Mouse (Mus musculus): ENCODE results near the gene 1700047I17Rik2.
"Not testable (repeated sequence)": the region's sequence is repeated elsewhere in the genome, so short reads cannot be mapped to it uniquely, and the experiment has no call there.

The 1700047I17Rik2 gene

DNA sequence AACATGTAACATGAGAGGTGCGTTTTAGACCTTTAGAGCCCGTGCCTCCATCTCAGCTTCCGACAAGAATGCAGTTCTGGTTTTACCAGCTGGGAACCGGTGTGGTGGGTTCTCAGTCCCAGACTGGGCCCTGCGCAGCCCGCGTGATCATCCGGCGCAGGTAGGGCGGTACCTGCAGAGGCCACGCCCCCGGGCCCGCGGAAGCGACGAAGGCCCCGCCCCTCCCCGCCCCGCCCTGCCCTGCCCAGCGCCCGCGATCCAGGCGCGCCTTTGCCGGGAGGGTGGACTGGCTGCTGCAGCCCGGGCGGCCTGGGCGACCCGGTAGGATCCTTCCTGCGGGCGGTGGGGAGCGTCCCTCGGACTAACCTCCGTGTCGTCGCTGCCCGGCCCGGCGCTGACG lies at the start of gene 1700047I17Rik2:
Gene 1700047I17Rik2 (plus strand): TSS at position 287 of the 400 bp plus-strand sequence.
- DNase-seq (ENCODE audit: low spot score) = not testable (repeated sequence)

DNA sequence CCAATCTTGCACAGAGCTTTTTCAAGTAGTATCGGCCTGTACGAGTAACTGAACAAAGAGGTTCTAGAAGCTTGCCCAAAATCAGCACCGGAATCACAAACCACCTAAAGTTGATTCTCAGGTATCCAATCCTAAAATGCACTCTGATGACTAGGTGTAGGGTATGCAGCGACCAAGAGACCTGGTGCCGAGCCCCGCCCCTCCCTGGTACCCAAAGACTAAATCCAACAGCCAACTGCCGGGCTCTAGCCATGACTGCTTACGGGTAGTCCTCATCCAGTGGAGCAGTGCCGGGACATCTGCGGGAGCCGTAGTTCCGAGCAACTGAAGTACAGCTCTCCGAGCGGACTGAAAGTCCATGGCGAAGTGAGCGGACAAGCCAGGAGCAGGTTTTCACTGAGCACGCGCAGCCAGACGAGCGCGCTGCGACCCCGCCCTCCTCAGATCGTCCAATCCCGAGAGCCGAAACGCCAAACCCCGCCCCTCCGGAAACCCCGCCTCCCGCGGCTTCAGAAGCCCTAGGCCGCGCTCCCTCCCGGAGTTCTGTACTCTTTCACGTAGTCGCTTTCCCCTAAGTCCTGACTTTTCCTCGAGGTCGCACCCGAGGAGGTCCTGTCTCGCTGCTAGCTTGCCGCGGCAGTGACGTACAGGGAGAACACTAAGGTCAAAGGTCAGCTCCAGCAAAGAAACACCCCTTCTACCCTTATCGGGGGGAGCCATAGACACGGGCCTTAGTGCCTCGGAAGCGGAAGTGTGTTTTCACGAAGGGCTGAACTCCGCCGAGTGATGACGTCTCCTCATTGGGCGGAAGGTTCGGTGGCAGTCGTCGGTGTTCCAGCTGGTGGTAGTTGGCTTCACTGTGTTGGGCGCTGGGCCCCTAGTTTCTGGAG lies 44.6 kb upstream of the 1700047I17Rik2 start, which contains the start of gene Srp54b:
Gene Srp54b (plus strand): TSS at position 546 of the 890 bp plus-strand sequence.
- DNase-seq (ENCODE audit: low spot score) = not testable (repeated sequence)

DNA sequence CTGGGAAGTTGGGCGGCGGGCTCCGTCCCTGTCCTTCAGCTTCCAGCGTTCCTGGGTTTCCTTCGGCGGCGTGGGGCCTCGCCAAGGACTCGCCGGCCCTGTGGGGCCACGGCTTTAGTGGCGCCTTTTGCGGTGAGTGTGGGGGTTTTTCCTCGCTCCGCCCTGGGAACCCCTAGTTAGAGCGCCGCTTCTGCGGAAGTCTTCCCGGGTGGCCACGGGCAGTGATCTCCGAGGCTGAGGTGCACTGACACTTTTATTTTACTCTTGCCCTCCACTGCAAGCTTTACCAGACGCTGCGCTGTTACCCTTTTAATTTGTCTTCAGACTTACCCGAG lies 44.0 kb upstream of the 1700047I17Rik2 start:
- not testable (repeated sequence) for DNase-seq (ENCODE audit: low spot score)

DNA sequence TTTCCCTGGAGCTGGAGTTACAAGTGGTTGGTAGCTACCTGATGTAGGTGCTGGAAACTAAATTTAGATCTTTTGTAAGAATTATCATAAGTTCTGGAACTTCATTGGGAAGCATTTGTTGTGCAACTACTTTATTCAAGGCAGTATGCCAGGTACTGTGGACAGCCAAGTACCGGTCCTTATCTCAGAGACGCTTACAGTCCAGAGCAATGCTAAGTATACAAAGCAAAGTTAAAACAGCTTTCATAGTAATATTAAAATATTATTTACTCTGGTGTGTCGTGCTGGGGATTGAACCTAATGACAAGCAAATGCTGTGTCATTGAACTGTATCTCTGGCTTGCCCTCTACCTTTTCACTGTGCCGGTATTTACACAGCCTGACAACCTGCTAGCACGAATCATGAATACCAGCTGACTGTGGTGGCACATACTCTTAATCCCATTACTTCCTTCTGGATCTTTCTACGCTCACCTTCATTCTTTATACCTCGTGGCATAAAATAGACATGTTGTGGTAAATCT lies 32.3 kb upstream of the 1700047I17Rik2 start:
- not testable (repeated sequence) for DNase-seq (ENCODE audit: low spot score)

DNA sequence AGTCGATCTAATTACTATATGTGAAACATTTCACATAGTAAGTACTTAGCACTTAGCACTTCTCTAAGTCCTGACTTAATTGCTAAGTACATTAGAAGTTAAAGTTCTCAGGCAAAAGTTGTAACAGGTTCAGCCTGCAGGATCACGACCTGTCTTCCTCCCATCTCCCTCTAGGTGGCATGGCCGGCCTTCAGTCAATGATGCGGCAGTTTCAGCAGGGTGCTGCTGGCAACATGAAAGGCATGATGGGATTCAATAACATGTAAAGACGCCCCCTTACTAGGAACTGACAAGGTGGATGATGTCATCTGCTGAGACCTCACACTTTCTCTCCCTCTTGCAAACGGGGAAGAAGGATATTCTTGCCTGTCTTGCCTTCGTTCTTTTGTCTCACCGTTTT lies 11.7 kb upstream of the 1700047I17Rik2 start:
- not testable (repeated sequence) for DNase-seq (ENCODE audit: low spot score)

DNA sequence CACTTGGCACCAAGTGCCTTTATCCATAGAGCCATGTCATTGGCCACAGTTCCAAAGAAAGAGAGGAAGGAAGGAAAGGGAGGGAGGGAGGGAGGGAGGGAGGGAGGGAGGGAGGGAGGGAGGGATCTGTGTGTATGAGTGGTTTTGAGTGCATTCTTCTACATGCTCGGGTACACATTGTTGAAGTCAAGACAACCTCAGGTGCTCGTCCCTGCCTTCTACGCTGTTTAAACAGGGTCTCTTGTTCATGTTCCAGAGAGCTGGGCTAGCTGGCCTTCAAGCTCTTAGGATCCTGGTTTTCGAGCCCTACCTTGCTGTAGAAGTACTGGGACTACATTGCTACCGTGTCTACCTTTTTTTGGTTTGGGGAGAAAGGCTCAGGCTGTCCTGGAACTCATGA lies 10.3 kb upstream of the 1700047I17Rik2 start:
- DNase-seq (ENCODE audit: low spot score) = not testable (repeated sequence)

DNA sequence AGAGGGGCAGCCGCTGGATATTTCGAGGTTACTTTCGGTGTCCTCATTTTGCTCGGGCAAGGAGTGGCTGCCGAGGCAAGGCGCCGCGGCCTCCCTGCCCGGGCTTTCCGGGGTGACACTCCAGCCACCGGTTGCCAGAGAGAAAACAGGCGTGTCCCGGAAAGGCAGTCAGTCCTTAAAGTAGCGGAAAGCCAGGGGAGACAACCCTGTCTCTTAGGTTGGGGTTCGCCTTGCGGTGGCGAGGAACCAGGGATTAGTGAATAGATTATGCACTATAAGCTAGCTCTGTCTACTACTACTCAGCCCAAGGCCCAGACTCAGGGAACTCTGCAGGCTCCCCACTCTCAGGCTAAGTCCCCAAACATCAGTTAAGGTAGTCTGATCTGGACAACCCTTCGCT lies 407 bp downstream of the 1700047I17Rik2 start:
- not testable (repeated sequence) for DNase-seq (ENCODE audit: low spot score)

DNA sequence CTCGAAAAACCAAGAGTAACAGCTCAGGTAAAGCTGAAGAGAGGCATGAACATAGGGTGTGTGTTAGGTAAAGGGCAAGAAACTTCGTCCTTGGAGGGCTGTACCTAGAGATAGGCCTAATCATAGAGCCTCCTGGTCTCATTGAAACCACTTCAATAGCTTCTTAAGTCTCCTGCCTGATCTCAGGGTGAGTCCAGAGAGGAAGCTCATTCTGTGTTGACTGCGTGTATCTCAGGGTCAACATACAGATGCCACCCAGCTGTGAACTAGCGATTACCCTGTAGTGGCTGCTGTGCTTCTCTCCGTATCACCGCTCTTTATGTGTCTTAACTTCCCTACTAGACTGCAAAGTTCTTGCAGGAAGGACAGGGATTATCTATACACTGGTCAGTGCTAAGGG lies 13.6 kb downstream of the 1700047I17Rik2 start:
- not testable (repeated sequence) for DNase-seq (ENCODE audit: low spot score)

DNA sequence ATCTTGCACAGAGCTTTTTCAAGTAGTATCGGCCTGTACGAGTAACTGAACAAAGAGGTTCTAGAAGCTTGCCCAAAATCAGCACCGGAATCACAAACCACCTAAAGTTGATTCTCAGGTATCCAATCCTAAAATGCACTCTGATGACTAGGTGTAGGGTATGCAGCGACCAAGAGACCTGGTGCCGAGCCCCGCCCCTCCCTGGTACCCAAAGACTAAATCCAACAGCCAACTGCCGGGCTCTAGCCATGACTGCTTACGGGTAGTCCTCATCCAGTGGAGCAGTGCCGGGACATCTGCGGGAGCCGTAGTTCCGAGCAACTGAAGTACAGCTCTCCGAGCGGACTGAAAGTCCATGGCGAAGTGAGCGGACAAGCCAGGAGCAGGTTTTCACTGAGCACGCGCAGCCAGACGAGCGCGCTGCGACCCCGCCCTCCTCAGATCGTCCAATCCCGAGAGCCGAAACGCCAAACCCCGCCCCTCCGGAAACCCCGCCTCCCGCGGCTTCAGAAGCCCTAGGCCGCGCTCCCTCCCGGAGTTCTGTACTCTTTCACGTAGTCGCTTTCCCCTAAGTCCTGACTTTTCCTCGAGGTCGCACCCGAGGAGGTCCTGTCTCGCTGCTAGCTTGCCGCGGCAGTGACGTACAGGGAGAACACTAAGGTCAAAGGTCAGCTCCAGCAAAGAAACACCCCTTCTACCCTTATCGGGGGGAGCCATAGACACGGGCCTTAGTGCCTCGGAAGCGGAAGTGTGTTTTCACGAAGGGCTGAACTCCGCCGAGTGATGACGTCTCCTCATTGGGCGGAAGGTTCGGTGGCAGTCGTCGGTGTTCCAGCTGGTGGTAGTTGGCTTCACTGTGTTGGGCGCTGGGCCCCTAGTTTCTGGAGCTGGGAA lies 30.5 kb downstream of the 1700047I17Rik2 start, which contains the start of gene Srp54c:
Gene Srp54c (plus strand): TSS at position 543 of the 894 bp plus-strand sequence.
- not testable (repeated sequence) for DNase-seq (ENCODE audit: low spot score)

DNA sequence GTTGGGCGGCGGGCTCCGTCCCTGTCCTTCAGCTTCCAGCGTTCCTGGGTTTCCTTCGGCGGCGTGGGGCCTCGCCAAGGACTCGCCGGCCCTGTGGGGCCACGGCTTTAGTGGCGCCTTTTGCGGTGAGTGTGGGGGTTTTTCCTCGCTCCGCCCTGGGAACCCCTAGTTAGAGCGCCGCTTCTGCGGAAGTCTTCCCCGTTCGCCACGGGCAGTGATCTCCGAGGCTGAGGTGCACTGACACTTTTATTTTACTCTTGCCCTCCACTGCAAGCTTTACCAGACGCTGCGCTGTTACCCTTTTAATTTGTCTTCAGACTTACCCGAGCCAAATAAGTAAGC lies 31.1 kb downstream of the 1700047I17Rik2 start:
- DNase-seq (ENCODE audit: low spot score) = not testable (repeated sequence)

DNA sequence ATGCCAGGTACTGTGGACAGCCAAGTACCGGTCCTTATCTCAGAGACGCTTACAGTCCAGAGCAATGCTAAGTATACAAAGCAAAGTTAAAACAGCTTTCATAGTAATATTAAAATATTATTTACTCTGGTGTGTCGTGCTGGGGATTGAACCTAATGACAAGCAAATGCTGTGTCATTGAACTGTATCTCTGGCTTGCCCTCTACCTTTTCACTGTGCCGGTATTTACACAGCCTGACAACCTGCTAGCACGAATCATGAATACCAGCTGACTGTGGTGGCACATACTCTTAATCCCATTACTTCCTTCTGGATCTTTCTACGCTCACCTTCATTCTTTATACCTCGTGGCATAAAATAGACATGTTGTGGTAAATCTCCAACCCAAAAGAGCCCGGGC lies 42.9 kb downstream of the 1700047I17Rik2 start:
- not testable (repeated sequence) for DNase-seq (ENCODE audit: low spot score)

DNA sequence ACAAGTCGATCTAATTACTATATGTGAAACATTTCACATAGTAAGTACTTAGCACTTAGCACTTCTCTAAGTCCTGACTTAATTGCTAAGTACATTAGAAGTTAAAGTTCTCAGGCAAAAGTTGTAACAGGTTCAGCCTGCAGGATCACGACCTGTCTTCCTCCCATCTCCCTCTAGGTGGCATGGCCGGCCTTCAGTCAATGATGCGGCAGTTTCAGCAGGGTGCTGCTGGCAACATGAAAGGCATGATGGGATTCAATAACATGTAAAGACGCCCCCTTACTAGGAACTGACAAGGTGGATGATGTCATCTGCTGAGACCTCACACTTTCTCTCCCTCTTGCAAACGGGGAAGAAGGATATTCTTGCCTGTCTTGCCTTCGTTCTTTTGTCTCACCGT lies 62.6 kb downstream of the 1700047I17Rik2 start:
- DNase-seq (ENCODE audit: low spot score) = not testable (repeated sequence)

DNA sequence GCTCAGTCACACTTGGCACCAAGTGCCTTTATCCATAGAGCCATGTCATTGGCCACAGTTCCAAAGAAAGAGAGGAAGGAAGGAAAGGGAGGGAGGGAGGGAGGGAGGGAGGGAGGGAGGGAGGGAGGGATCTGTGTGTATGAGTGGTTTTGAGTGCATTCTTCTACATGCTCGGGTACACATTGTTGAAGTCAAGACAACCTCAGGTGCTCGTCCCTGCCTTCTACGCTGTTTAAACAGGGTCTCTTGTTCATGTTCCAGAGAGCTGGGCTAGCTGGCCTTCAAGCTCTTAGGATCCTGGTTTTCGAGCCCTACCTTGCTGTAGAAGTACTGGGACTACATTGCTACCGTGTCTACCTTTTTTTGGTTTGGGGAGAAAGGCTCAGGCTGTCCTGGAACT lies 64.0 kb downstream of the 1700047I17Rik2 start:
- DNase-seq (ENCODE audit: low spot score) = not testable (repeated sequence)

Data from ovary, postnatal 14 days (tissue).